Mouse (Mus musculus): ENCODE measurements around the gene Ppard. TPM values are rescaled to one million over a fixed set of nuclear protein-coding genes. Genes with fewer than 3 reads are reported as not detected.
"Not testable (repeated sequence)": the region's sequence is repeated elsewhere in the genome, so short reads cannot be mapped to it uniquely, and the experiment has no call there.

The Ppard gene
- polyA plus RNA-seq, 1 experiment from 2014 or later: 2.9 TPM

GRCm38 (mm10) chr17:28213236-28213635 lies 19.3 kb upstream of the Ppard start:
- ATAC-seq (ENCODE audit: low read depth) (no peak), DNase-seq (ENCODE audit: low spot score) (no peak)
- H3K27ac ChIP-seq (replicated peaks; ENCODE audit: low read depth, low read length): no peak overlapping the region
- no peak overlapping the region for H3K9ac ChIP-seq (ENCODE audit: low read depth, low read length)
- H3K4me3 ChIP-seq (ENCODE audit: low read depth, low read length): no peak overlapping the region
- no peaks in the 10 kb centered on the region for H3K36me3 ChIP-seq (ENCODE audit: control insufficient read depth, insufficient read depth, low read length)
- no peaks in the 10 kb centered on the region for H3K27me3 ChIP-seq (replicated peaks; ENCODE audit: control insufficient read depth, insufficient read depth, low read length)
- H3K9me3 ChIP-seq (ENCODE audit: control insufficient read depth, low read length): no peaks in the 10 kb centered on the region
- H3K4me1 ChIP-seq (ENCODE audit: control insufficient read depth, insufficient read depth, low read length): peaks cover 10% of the 10 kb centered on the region
- 32% methylated on average over 4 of the region's 4 CpGs for WGBS
- no peak overlapping the region for H3K4me2 ChIP-seq (ENCODE audit: low read depth, low read length)

- H3K4me3 ChIP-seq (ENCODE audit: low read depth, low read length): no peak overlapping the region
- no peak overlapping the region for H3K4me2 ChIP-seq (ENCODE audit: low read depth, low read length)
- no peaks in the 10 kb centered on the region for H3K36me3 ChIP-seq (ENCODE audit: control insufficient read depth, insufficient read depth, low read length)
- ATAC-seq (ENCODE audit: low read depth): no peak
- H3K9me3 ChIP-seq (ENCODE audit: control insufficient read depth, low read length): no peaks in the 10 kb centered on the region
- no peak overlapping the region for H3K9ac ChIP-seq (ENCODE audit: low read depth, low read length)
- no peaks in the 10 kb centered on the region for H3K27me3 ChIP-seq (replicated peaks; ENCODE audit: control insufficient read depth, insufficient read depth, low read length)
- DNase-seq (ENCODE audit: low spot score): no peak
- 88% methylated on average over 9 of the region's 9 CpGs for WGBS
- peaks cover 12% of the 10 kb centered on the region for H3K4me1 ChIP-seq (ENCODE audit: control insufficient read depth, insufficient read depth, low read length)
- no peak overlapping the region for H3K27ac ChIP-seq (replicated peaks; ENCODE audit: low read depth, low read length)
These were observed 15.7 kb upstream of the Ppard start for GRCm38 (mm10) chr17:28216791-28217190.

- WGBS: 16% methylated on average over 23 of the region's 23 CpGs
- H3K4me3 ChIP-seq (ENCODE audit: low read depth, low read length): no peak overlapping the region
- peak overlapping the region; percentile 78 for H3K27ac ChIP-seq (replicated peaks; ENCODE audit: low read depth, low read length)
- no peaks in the 10 kb centered on the region for H3K27me3 ChIP-seq (replicated peaks; ENCODE audit: control insufficient read depth, insufficient read depth, low read length)
- no peaks in the 10 kb centered on the region for H3K36me3 ChIP-seq (ENCODE audit: control insufficient read depth, insufficient read depth, low read length)
- H3K4me1 ChIP-seq (ENCODE audit: control insufficient read depth, insufficient read depth, low read length): peaks cover 14% of the 10 kb centered on the region
- ATAC-seq (ENCODE audit: low read depth): peak; percentile 20; the same call in 1 of the 2 replicates
- peak; percentile 48 for DNase-seq (ENCODE audit: low spot score)
- H3K9ac ChIP-seq (ENCODE audit: low read depth, low read length): peak overlapping the region; percentile 46
- no peaks in the 10 kb centered on the region for H3K9me3 ChIP-seq (ENCODE audit: control insufficient read depth, low read length)
- peak overlapping the region; percentile 46 for H3K4me2 ChIP-seq (ENCODE audit: low read depth, low read length)
These were observed 14.5 kb upstream of the Ppard start for GRCm38 (mm10) chr17:28217721-28218649.

- ATAC-seq (ENCODE audit: low read depth); H3K9ac ChIP-seq (ENCODE audit: low read depth, low read length); H3K27me3 ChIP-seq (replicated peaks; ENCODE audit: control insufficient read depth, insufficient read depth, low read length); H3K36me3 ChIP-seq (ENCODE audit: control insufficient read depth, insufficient read depth, low read length); DNase-seq (ENCODE audit: low spot score); H3K27ac ChIP-seq (replicated peaks; ENCODE audit: low read depth, low read length); H3K9me3 ChIP-seq (ENCODE audit: control insufficient read depth, low read length); H3K4me2 ChIP-seq (ENCODE audit: low read depth, low read length); H3K4me3 ChIP-seq (ENCODE audit: low read depth, low read length): not testable (repeated sequence)
- WGBS: 88% methylated on average over 10 of the region's 10 CpGs
- H3K4me1 ChIP-seq (ENCODE audit: control insufficient read depth, insufficient read depth, low read length): peaks cover 19% of the 10 kb centered on the region
These were observed 10.0 kb upstream of the Ppard start for GRCm38 (mm10) chr17:28222463-28222862.

- peak overlapping the region; percentile 85 for H3K27ac ChIP-seq (replicated peaks; ENCODE audit: low read depth, low read length)
- WGBS: 1% methylated on average over 35 of the region's 46 CpGs
- H3K9ac ChIP-seq (ENCODE audit: low read depth, low read length): peak overlapping the region; percentile 73
These were observed 8.7 kb upstream of the Ppard start for GRCm38 (mm10) chr17:28223561-28224391.

GRCm38 (mm10) chr17:28224615-28225014 lies 7.9 kb upstream of the Ppard start:
- ATAC-seq (ENCODE audit: low read depth) (no peak), DNase-seq (ENCODE audit: low spot score) (peak; percentile 48)
- Histone ChIP-seq H3K4me2 (ENCODE audit: low read depth, low read length) (peak overlapping the region; percentile 99; the same call in 1 of the 2 replicates), H3K27ac (replicated peaks; ENCODE audit: low read depth, low read length) (peak overlapping the region; percentile 85; the same call in 1 of the 2 replicates), H3K4me1 (ENCODE audit: control insufficient read depth, insufficient read depth, low read length) (peaks cover 10% of the 10 kb centered on the region; the same call in 1 of the 2 replicates), H3K9ac (ENCODE audit: low read depth, low read length) (no peak overlapping the region), H3K4me3 (ENCODE audit: low read depth, low read length) (no peak overlapping the region), H3K9me3 (ENCODE audit: control insufficient read depth, low read length) (no peaks in the 10 kb centered on the region), H3K36me3 (ENCODE audit: control insufficient read depth, insufficient read depth, low read length) (peaks cover 20% of the 10 kb centered on the region; the same call in 1 of the 2 replicates), H3K27me3 (replicated peaks; ENCODE audit: control insufficient read depth, insufficient read depth, low read length) (no peaks in the 10 kb centered on the region)
- WGBS: 71% methylated on average over 10 of the region's 10 CpGs

More at GRCm38 (mm10) chr17:28223561-28224391, 8.7 kb upstream of the Ppard start:
- DNase-seq (ENCODE audit: low spot score): peak; percentile 95
- peaks cover 10% of the 10 kb centered on the region; the same call in 1 of the 2 replicates for H3K4me1 ChIP-seq (ENCODE audit: control insufficient read depth, insufficient read depth, low read length)
- no peaks in the 10 kb centered on the region for H3K27me3 ChIP-seq (replicated peaks; ENCODE audit: control insufficient read depth, insufficient read depth, low read length)
- H3K4me3 ChIP-seq (ENCODE audit: low read depth, low read length): peak overlapping the region; percentile 57
- ATAC-seq (ENCODE audit: low read depth): peak; percentile 89
- no peaks in the 10 kb centered on the region for H3K9me3 ChIP-seq (ENCODE audit: control insufficient read depth, low read length)
- peak overlapping the region; percentile 99 for H3K4me2 ChIP-seq (ENCODE audit: low read depth, low read length)
- peaks cover 16% of the 10 kb centered on the region; the same call in 1 of the 2 replicates for H3K36me3 ChIP-seq (ENCODE audit: control insufficient read depth, insufficient read depth, low read length)

GRCm38 (mm10) chr17:28226014-28226413 lies 6.5 kb upstream of the Ppard start:
- 0% methylated on average over 13 of the region's 21 CpGs for WGBS
- H3K9ac ChIP-seq (ENCODE audit: low read depth, low read length): peak overlapping the region; percentile 51
- H3K27ac ChIP-seq (replicated peaks; ENCODE audit: low read depth, low read length): 0 out of 2 replicates have a peak overlapping the region, but pooled peaks have one; percentile 23
- peaks cover 20% of the 10 kb centered on the region; the same call in 1 of the 2 replicates for H3K36me3 ChIP-seq (ENCODE audit: control insufficient read depth, insufficient read depth, low read length)
- H3K9me3 ChIP-seq (ENCODE audit: control insufficient read depth, low read length): no peaks in the 10 kb centered on the region
- H3K4me2 ChIP-seq (ENCODE audit: low read depth, low read length): peak overlapping the region; percentile 56
- H3K4me1 ChIP-seq (ENCODE audit: control insufficient read depth, insufficient read depth, low read length): peaks cover 10% of the 10 kb centered on the region; the same call in 1 of the 2 replicates
- ATAC-seq (ENCODE audit: low read depth): peak; percentile 82
- H3K27me3 ChIP-seq (replicated peaks; ENCODE audit: control insufficient read depth, insufficient read depth, low read length): no peaks in the 10 kb centered on the region
- peak overlapping the region; percentile 24 for H3K4me3 ChIP-seq (ENCODE audit: low read depth, low read length)
- peak; percentile 93 for DNase-seq (ENCODE audit: low spot score)

- no peak overlapping the region for H3K9ac ChIP-seq (ENCODE audit: low read depth, low read length)
- H3K9me3 ChIP-seq (ENCODE audit: control insufficient read depth, low read length): no peaks in the 10 kb centered on the region
- H3K4me1 ChIP-seq (ENCODE audit: control insufficient read depth, insufficient read depth, low read length): peaks cover 13% of the 10 kb centered on the region
- no peak for DNase-seq (ENCODE audit: low spot score)
- WGBS: 75% methylated on average over 6 of the region's 6 CpGs
- H3K4me3 ChIP-seq (ENCODE audit: low read depth, low read length): no peak overlapping the region
- H3K36me3 ChIP-seq (ENCODE audit: control insufficient read depth, insufficient read depth, low read length): peaks cover 20% of the 10 kb centered on the region; the same call in 1 of the 2 replicates
- no peak overlapping the region for H3K27ac ChIP-seq (replicated peaks; ENCODE audit: low read depth, low read length)
- no peak overlapping the region for H3K4me2 ChIP-seq (ENCODE audit: low read depth, low read length)
- ATAC-seq (ENCODE audit: low read depth): no peak
- no peaks in the 10 kb centered on the region for H3K27me3 ChIP-seq (replicated peaks; ENCODE audit: control insufficient read depth, insufficient read depth, low read length)
These were observed 2.0 kb upstream of the Ppard start for GRCm38 (mm10) chr17:28230486-28230885.

Data from embryonic facial prominence, embryonic 14.5 days (tissue).